In the genomic region with DNA sequence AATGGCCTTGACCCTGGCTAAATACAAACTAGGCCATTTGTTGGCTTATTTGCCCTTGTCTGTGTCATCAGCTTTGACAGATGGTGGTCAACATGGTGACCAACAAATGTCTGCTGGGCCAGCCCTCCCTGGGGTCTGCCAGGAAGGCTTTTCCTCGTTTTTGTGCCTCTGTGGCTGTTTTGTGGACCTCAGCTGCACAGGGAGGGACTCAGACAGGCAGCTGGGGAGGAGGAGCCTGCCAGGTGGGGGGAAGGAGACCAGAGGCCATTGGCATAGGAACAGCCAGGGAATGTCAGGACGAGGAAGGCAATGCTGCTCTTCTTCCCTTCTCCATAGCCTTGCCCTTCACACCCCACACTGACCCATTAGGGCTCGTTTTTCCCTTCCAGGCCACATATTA, we compare ENCODE assay signal across 24 mouse cellular contexts.
DNase-seq lines count a peak whose midpoint lies in the region; ATAC-seq lines count a peak whose summit lies in the region.
"Had no signal": no experiment of that assay in that cellular context is flagged by ENCODE, and none has a peak within 500 bp of the region (broad histone marks: within the 10 kb centered on the region; RNA-seq: fewer than 3 reads in every experiment).

No protein-coding gene starts in this region.

- DNase-seq in embryo, embryonic 10.5 days (ENCODE audit: low spot score) = peak; percentile 29
- no peak for DNase-seq in embryo, embryonic 9.5 days (ENCODE audit: extremely low spot score)
- peak; percentile 67 for DNase-seq in left cerebral cortex, postnatal 4 days
- DNase-seq in left cerebral cortex, adult 18-20 months (ENCODE audit: low spot score in 2 of 2) = no peak
- peak; percentile 24 for DNase-seq in neural tube, embryonic 11.5 days (ENCODE audit: low spot score)
- peak; percentile 24 for DNase-seq in retina, postnatal 1 day
- no peak for DNase-seq in adrenal gland, postnatal 10 days
- DNase-seq: adrenal gland, adult 2 months; adrenal gland, postnatal 36 days; cerebellum, adult 11-12 months; cerebellum, adult 9-10 months; gastrocnemius, postnatal 25 days had no signal

- H3K27ac ChIP-seq in neural tube, embryonic 11.5 days (ENCODE audit: low read depth, low read length) = no peak overlapping the region
- H3K27ac ChIP-seq in neural tube, embryonic 15.5 days (replicated peaks) = no peak overlapping the region
- H3K27ac ChIP-seq: embryonic facial prominence, embryonic 13.5 days; forebrain, embryonic 12.5 days; gastrocnemius, adult 2 months; hindbrain, embryonic 14.5 days had no signal

- ATAC-seq in neural tube, embryonic 11.5 days (ENCODE audit: insufficient read depth, low FRiP score, low TSS enrichment) = no peak
- no peak for ATAC-seq in neural tube, embryonic 15.5 days (ENCODE audit: low FRiP score)
- ATAC-seq: activated CD4-positive, CD25-positive, alpha-beta regulatory T cell, adult 4 months; forebrain, embryonic 16.5 days; inflammation-experienced regulatory T-cells, adult 6 months; intestine, postnatal 0 days; Patski had no signal

- 0 out of 2 replicates have a peak, but pooled peaks cover 7% of the 10 kb centered on the region for H3K4me1 ChIP-seq in neural tube, embryonic 11.5 days (ENCODE audit: control insufficient read depth, insufficient read depth, low read length)
- H3K4me1 ChIP-seq in neural tube, embryonic 15.5 days = peaks cover 8% of the 10 kb centered on the region

- no peak overlapping the region for H3K4me3 ChIP-seq in neural tube, embryonic 11.5 days (ENCODE audit: low read depth, low read length)
- H3K4me3 ChIP-seq in neural tube, embryonic 15.5 days (replicated peaks) = no peak overlapping the region
- H3K4me3 ChIP-seq: embryonic facial prominence, embryonic 13.5 days; forebrain, embryonic 12.5 days; gastrocnemius, adult 2 months; heart, embryonic 12.5 days had no signal

- no peaks in the 10 kb centered on the region for H3K36me3 ChIP-seq in neural tube, embryonic 11.5 days (ENCODE audit: control insufficient read depth, insufficient read depth, low read length)
- no peaks in the 10 kb centered on the region for H3K36me3 ChIP-seq in neural tube, embryonic 15.5 days
- H3K36me3 ChIP-seq: embryonic facial prominence, embryonic 13.5 days; forebrain, embryonic 12.5 days; heart, embryonic 12.5 days had no signal

- no peaks in the 10 kb centered on the region for H3K27me3 ChIP-seq in neural tube, embryonic 11.5 days (ENCODE audit: control insufficient read depth, insufficient read depth, low read length)
- H3K27me3 ChIP-seq in neural tube, embryonic 15.5 days (replicated peaks) = no peaks in the 10 kb centered on the region
- H3K27me3 ChIP-seq: CH12.LX; embryonic facial prominence, embryonic 13.5 days; heart, embryonic 12.5 days; Patski had no signal

- intact Hi-C loops in left cerebral cortex, postnatal 4 days (cut with DNase I) = no loop called here

- H3K4me2 ChIP-seq in neural tube, embryonic 11.5 days (ENCODE audit: low read depth) = no peak overlapping the region
- H3K4me2 ChIP-seq in neural tube, embryonic 15.5 days = no peak overlapping the region
- H3K4me2 ChIP-seq: embryonic facial prominence, embryonic 13.5 days; forebrain, embryonic 12.5 days; heart, embryonic 12.5 days; hindbrain, embryonic 14.5 days had no signal

- H3K9me3 ChIP-seq in neural tube, embryonic 11.5 days (ENCODE audit: control insufficient read depth, low read length) = no peaks in the 10 kb centered on the region
- no peaks in the 10 kb centered on the region for H3K9me3 ChIP-seq in neural tube, embryonic 15.5 days (replicated peaks)
- H3K9me3 ChIP-seq: embryonic facial prominence, embryonic 13.5 days; forebrain, embryonic 12.5 days; heart, embryonic 12.5 days had no signal

- 51% methylated on average over 3 of the region's 3 CpGs for WGBS in neural tube, embryonic 11.5 days
- WGBS in neural tube, embryonic 15.5 days = 39% methylated on average over 3 of the region's 3 CpGs

- H3K9ac ChIP-seq in neural tube, embryonic 11.5 days (ENCODE audit: low read length) = no peak overlapping the region
- H3K9ac ChIP-seq in neural tube, embryonic 15.5 days (replicated peaks) = no peak overlapping the region
- H3K9ac ChIP-seq: embryonic facial prominence, embryonic 13.5 days; forebrain, embryonic 12.5 days; heart, embryonic 12.5 days; hindbrain, embryonic 14.5 days had no signal

Comparison
In these comparisons a context has a peak if more than half of its experiments do, and no peak if none do; other contexts are left out.
1. DNase-seq: peak in embryo, embryonic 10.5 days (single experiment), left cerebral cortex, postnatal 4 days (single experiment), neural tube, embryonic 11.5 days (single experiment) and retina, postnatal 1 day (single experiment); none in embryo, embryonic 9.5 days (single experiment), left cerebral cortex, adult 18-20 months (0 of 2) and adrenal gland, postnatal 10 days (single experiment).